Mouse (Mus musculus): ENCODE measurements around the gene Atp10a.

Gene Atp10a

DNA sequence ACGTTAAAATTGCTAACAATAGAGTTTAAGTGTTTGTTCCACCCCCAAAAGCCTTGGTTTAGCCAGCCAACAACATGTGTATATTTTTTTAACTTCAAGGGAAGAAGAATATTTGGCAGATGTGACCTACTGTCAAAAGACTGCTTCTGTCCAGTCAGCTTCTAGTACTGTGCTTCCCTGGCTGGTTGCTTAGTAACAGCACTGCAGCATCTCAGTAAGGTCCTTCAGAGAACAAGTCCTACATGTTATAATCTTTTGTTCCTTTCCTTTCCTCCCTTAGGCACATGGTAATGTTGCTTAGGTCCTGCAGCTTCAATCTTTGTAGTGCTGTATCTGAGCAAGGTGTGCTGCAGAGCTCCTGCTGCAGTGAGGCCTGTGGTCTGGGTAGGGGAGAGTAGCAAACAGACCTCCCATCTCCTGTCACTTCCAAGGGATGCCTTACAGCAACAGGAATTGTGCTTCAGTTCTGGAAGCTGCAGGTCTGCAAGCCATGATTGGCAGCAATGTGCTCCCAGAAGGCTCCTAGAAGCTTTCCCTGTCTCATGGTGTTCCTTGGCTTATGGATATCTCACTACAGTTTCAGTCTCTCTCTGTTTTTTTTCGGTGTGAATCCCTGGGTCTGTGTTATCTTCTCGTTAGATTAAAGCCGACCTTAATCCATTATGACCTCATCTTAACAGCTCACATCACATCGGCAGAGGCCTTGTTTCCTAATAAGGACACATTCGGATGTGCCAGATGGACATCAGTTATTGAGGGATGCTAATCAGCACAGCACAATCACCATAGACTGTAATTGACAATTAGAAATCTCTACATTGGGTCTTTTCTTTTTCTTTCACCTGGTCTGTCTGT, 34.3 kb downstream of the Atp10a start:
- no peak for DNase-seq (ENCODE audit: low spot score)

DNA sequence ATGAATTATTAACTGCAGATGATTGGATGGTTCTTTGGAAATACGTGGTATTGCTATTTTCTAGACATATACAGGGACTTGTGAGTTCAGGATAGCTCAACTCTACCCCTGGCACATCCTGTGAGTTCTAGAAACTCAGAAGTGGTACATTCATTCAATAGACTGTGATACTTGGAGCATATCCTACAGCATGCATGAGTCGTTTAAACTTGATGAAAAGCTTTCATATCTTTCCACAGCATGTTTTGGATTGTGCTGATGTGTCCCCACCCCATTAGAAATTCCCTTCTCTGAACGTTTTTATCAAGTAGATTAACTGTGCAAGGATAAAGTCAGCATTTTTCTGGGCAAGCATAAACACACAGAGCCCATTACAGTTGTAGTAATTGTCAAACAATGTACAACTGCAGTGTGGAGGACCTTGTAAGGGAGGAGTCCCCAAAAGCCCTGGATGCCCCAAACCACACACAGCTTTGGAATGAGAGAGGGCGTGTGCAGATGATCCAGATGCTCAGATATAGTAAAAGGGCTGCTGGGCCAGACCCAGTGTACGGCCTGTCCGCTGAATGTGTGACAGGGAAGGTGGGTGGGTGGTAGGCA, 35.1 kb downstream of the Atp10a start:
- no peak for DNase-seq (ENCODE audit: low spot score)

- DNase-seq (ENCODE audit: low spot score), result peak; percentile 8
Measured at GRCm38 (mm10) chr7:58692704-58693103, 36.7 kb downstream of the Atp10a start.

GRCm38 (mm10) chr7:58693342-58693741, 37.4 kb downstream of the Atp10a start:
- peak; percentile 9 for DNase-seq (ENCODE audit: low spot score)

GRCm38 (mm10) chr7:58695661-58696060, 39.7 kb downstream of the Atp10a start:
- DNase-seq (ENCODE audit: low spot score), result no peak

DNA sequence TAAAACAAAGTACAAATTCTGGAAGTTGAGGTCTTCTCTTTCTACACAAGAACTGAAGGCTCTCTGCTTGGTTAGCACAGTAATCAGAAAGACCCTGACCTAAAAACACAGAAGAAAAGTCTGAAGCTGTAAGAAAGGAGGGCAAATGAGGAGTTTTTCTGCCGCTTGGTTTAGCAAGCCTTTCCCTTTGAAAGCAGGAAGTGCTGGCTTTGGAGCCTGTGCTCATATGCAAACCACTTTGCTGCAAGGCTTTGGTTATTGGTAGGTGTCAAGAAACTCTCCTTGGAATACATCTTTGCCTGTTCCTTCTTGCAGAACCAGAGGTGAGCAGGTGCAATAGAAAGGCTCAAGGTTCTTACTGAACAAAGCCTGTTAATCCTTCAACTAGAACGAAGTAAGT, 41.1 kb downstream of the Atp10a start:
- peak; percentile 4 for DNase-seq (ENCODE audit: low spot score)

- no peak for DNase-seq (ENCODE audit: low spot score)
Measured at GRCm38 (mm10) chr7:58698738-58699442, 42.9 kb downstream of the Atp10a start.

GRCm38 (mm10) chr7:58701311-58701710, 45.3 kb downstream of the Atp10a start:
- DNase-seq (ENCODE audit: low spot score), result no peak

DNA sequence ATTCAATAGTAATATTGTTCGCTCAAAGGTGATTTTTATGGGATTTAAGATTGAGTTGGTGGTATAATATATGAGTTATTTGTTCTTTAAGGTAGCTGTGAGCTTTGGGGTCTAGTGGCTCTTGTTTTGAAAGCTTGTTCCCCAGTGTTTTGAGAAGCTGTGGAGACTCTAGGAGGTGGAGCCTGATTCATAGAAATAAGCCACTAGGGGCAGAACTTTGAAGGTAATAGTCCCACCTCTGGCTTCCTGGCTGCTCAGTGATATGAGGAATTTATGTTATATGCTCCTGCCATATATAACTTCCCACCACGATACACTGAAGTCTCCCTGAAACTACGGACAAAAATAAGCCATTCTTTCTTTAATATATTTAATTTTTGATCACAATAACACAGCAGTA, 49.2 kb downstream of the Atp10a start:
- no peak for DNase-seq (ENCODE audit: low spot score)

GRCm38 (mm10) chr7:58709306-58709705, 53.3 kb downstream of the Atp10a start:
- no peak for DNase-seq (ENCODE audit: low spot score)

DNA sequence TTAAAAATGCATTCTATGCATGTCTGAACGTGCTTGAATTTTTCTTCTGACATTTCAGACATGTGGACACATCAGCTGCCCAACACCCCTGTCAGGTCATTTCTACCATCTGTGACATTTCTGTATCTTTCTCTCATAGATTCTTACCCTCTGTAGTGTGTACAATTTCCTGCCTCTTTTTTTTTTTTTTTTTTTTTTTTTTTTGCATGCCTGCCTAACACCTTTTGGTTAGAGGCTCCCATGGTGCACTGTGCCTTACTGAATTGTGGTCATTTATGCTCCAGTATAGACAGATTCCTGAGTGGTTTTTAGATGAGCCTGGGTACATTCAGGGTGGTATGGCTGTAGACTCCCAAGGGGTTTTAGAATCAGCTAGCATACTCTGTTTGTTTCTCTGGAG, 54.3 kb downstream of the Atp10a start:
- no peak for DNase-seq (ENCODE audit: low spot score)

- no peak for DNase-seq (ENCODE audit: low spot score)
Measured at GRCm38 (mm10) chr7:58711811-58712210, 55.8 kb downstream of the Atp10a start.

DNA sequence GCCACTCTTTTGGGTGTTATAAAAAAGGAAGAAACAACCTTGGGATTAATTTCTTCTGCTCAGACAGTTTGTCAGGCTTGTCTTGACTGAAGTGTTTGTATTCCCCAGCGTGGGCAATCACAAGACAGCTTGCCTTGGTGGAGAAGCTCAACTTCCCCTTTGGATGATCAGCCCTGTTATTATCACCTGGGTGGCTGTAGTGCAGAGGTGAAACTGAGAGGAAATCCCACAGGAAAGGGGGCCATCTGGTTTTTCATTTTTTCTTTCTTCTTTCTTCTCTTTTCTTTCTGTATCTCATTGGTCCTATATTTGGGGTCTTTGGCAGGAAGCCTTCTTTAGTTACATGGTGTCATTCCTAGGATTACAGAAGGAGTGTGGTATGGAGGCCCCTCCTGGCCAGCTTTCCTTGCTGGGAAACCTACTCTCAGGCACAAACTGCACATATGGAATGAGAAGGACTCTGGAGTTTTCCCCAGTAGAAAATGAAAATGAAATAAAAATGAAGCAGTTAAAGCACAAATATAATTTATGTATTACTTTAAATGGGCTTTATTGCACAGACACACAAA, 59.7 kb downstream of the Atp10a start:
- DNase-seq (ENCODE audit: low spot score), result no peak

GRCm38 (mm10) chr7:58716626-58717025, 60.7 kb downstream of the Atp10a start:
- DNase-seq (ENCODE audit: low spot score), result no peak

GRCm38 (mm10) chr7:58718556-58718955, 62.6 kb downstream of the Atp10a start:
- DNase-seq (ENCODE audit: low spot score), result peak; percentile 72

- no peak for DNase-seq (ENCODE audit: low spot score)
Measured at GRCm38 (mm10) chr7:58719218-58719938, 63.4 kb downstream of the Atp10a start.

DNA sequence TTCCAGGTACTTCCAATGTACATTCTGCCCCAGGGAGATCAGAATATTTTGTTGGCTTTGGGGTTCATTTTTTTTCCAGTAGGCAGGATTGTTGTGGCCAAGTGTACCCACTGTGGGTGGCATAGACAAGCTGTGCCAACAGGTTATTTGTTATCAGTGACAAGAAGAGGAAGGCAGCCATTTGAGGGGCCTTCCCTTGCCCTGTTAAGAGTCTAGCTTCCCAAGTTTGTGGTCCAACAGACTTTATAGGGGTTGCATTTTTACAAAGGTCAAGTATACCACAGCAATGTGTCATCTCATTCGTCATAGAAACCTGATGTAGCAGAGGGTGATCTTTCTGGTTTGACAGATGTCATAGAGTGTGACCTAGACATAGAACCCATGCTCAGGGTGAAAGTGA, 66.3 kb downstream of the Atp10a start:
- DNase-seq (ENCODE audit: low spot score), result no peak

GRCm38 (mm10) chr7:58730201-58730600, 74.2 kb downstream of the Atp10a start:
- peak; percentile 13 for DNase-seq (ENCODE audit: low spot score)

- DNase-seq (ENCODE audit: low spot score), result no peak
Measured at GRCm38 (mm10) chr7:58730831-58731230, 74.9 kb downstream of the Atp10a start.

- DNase-seq (ENCODE audit: low spot score), result no peak
Measured at GRCm38 (mm10) chr7:58732406-58732805, 76.4 kb downstream of the Atp10a start.

DNA sequence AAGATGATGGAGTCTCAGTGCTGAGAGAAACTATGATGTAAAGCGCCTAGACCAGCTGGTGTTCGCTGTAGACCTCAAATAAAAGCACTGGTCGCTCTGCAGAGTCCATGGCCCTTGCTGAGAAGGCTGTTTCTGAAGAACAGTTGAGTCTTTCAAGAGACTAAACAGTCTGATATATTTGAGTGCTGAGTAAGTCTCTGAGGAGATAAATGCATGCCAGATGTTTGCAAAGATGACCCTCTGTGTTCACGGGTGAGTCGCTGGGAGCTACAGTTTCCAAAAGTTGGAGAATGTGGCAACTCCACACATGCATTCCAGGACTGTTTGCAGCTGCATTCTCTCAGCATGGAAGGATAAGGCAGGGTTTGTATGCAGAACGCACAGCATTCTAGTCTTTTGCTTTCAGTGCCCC, 77.5 kb downstream of the Atp10a start:
- peak; percentile 29 for DNase-seq (ENCODE audit: low spot score)

Measured in adipocyte (in vitro differentiated cells).